Mouse (Mus musculus): ENCODE results near the gene Ndufc1. TPM values are rescaled to one million over a fixed set of nuclear protein-coding genes. Genes with fewer than 3 reads are reported as not detected.
A peak's percentile ranks its signal among the peaks of the same experiment; 100 is the strongest.

Gene Ndufc1
- polyA plus RNA-seq, 1 experiment from 2014 or later = 733 TPM

DNA sequence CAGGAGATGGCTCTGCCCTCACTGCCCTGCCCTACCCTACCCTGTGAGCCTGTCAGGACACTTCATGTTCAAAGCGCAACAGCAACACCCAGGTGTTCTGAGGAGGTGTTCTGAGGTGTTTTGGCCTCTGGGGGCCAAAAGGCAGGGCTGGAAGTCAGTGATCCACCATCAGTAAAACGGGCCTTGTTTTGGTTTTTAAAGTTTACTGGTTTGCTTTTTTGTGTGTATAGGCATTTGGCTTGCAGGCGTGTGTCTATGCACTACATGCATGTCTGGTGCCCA lies 30.2 kb downstream of the Ndufc1 start:
- 91% methylated on average over 3 of the region's 3 CpGs for WGBS
- Histone ChIP-seq H3K9ac (no peak overlapping the region), H3K27ac (replicated peaks) (no peak overlapping the region), H3K4me1 (replicated peaks) (peaks cover 5% of the 10 kb centered on the region; the same call in 1 of the 2 replicates), H3K36me3 (no peaks in the 10 kb centered on the region), H3K4me2 (no peak overlapping the region), H3K9me3 (no peaks in the 10 kb centered on the region), H3K4me3 (no peak overlapping the region), H3K27me3 (no peaks in the 10 kb centered on the region)
- ATAC-seq (ENCODE audit: low FRiP score, low read depth) = no peak

GRCm38 (mm10) chr3:51377878-51378664 lies 30.7 kb downstream of the Ndufc1 start:
- no peak for ATAC-seq (ENCODE audit: low FRiP score, low read depth)
- Histone ChIP-seq H3K9ac (no peak overlapping the region; the same call in 1 of the 2 replicates), H3K27ac (replicated peaks) (no peak overlapping the region), H3K4me1 (replicated peaks) (peaks cover 5% of the 10 kb centered on the region; the same call in 1 of the 2 replicates), H3K36me3 (no peaks in the 10 kb centered on the region), H3K27me3 (no peaks in the 10 kb centered on the region), H3K4me2 (peak overlapping the region; percentile 45), H3K4me3 (peak overlapping the region; percentile 22), H3K9me3 (no peaks in the 10 kb centered on the region)
- 50% methylated on average over 31 of the region's 31 CpGs for WGBS

DNA sequence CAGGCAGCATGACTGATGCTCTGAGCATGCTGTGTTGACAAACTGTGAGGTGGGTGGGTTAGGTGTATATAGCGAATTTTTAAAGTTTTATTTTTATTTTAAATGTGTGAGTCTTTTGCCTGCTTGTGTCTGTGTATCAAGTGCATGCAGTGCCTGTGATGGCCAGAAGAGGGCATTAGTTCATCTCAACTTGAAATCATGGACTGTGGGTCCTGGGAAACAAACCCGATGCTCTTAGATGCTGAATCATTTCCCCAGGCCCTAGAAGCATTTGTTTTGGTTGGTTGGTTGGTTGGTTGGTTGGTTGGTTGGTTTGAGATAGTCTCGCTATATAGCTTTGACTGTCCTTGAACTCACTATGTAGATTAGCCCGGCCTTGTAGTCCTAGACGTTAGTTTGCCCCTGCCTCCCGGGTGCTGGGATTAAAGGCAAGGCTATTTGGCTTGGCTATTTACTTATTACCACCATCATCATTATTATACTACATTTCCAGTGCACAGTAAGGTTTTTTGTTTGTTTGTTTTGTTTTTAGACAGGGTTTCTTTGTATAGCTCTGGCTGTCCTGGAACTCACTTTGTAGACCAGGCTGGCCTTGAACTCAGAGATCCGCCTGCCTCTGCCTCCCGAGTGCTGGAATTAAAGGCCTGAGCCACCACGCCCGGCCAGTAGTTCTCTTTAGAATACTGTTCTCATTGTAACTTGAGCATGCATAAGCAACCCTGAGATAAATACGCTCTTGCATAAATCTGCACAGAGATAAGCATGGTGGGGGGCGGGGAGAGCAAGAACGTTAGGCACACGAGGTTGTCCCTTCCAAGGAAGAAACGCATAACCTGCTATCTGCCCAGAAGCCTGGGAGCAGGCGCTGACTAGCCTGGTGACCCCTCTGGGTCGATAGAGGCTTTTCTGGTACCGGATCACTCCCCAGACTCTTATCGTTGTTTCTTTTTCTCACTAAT lies 33.2 kb downstream of the Ndufc1 start:
- peaks cover 5% of the 10 kb centered on the region; the same call in 1 of the 2 replicates for H3K4me1 ChIP-seq (replicated peaks)
- no peaks in the 10 kb centered on the region for H3K9me3 ChIP-seq
- no peak overlapping the region for H3K4me3 ChIP-seq
- no peak for ATAC-seq (ENCODE audit: low FRiP score, low read depth)
- no peak overlapping the region for H3K4me2 ChIP-seq
- WGBS = 90% methylated on average over 19 of the region's 19 CpGs
- no peak overlapping the region for H3K9ac ChIP-seq
- no peak overlapping the region for H3K27ac ChIP-seq (replicated peaks)
- no peaks in the 10 kb centered on the region for H3K36me3 ChIP-seq
- H3K27me3 ChIP-seq = no peaks in the 10 kb centered on the region

GRCm38 (mm10) chr3:51373544-51373943 lies 35.2 kb downstream of the Ndufc1 start:
- Histone ChIP-seq H3K9me3 (no peaks in the 10 kb centered on the region), H3K4me2 (no peak overlapping the region), H3K27ac (replicated peaks) (no peak overlapping the region), H3K9ac (no peak overlapping the region), H3K27me3 (no peaks in the 10 kb centered on the region), H3K4me1 (replicated peaks) (peaks cover 5% of the 10 kb centered on the region; the same call in 1 of the 2 replicates), H3K4me3 (no peak overlapping the region), H3K36me3 (no peaks in the 10 kb centered on the region)
- WGBS = 77% methylated on average over 5 of the region's 5 CpGs
- no peak for ATAC-seq (ENCODE audit: low FRiP score, low read depth)

- Histone ChIP-seq H3K27me3 (no peaks in the 10 kb centered on the region), H3K27ac (replicated peaks) (no peak overlapping the region), H3K9me3 (no peaks in the 10 kb centered on the region), H3K9ac (no peak overlapping the region), H3K36me3 (no peaks in the 10 kb centered on the region), H3K4me1 (replicated peaks) (no peaks in the 10 kb centered on the region), H3K4me2 (no peak overlapping the region), H3K4me3 (no peak overlapping the region)
- ATAC-seq (ENCODE audit: low FRiP score, low read depth) = no peak
- WGBS = 80% methylated on average over 5 of the region's 5 CpGs
These were observed 35.9 kb downstream of the Ndufc1 start for GRCm38 (mm10) chr3:51372883-51373282.

GRCm38 (mm10) chr3:51371826-51372225 lies 37.0 kb downstream of the Ndufc1 start:
- H3K27me3 ChIP-seq = no peaks in the 10 kb centered on the region
- H3K9ac ChIP-seq = no peak overlapping the region
- H3K9me3 ChIP-seq = no peaks in the 10 kb centered on the region
- no peak overlapping the region for H3K4me3 ChIP-seq
- H3K4me2 ChIP-seq = no peak overlapping the region
- whole genome bisulfite sequencing = 73% methylated on average over 2 of the region's 2 CpGs
- no peak overlapping the region for H3K27ac ChIP-seq (replicated peaks)
- ATAC-seq (ENCODE audit: low FRiP score, low read depth) = no peak
- H3K4me1 ChIP-seq (replicated peaks) = no peaks in the 10 kb centered on the region
- no peaks in the 10 kb centered on the region for H3K36me3 ChIP-seq

- no peak overlapping the region for H3K4me2 ChIP-seq
- 81% methylated on average over 4 of the region's 4 CpGs for WGBS
These were observed 40.8 kb downstream of the Ndufc1 start for GRCm38 (mm10) chr3:51368011-51368410.

DNA sequence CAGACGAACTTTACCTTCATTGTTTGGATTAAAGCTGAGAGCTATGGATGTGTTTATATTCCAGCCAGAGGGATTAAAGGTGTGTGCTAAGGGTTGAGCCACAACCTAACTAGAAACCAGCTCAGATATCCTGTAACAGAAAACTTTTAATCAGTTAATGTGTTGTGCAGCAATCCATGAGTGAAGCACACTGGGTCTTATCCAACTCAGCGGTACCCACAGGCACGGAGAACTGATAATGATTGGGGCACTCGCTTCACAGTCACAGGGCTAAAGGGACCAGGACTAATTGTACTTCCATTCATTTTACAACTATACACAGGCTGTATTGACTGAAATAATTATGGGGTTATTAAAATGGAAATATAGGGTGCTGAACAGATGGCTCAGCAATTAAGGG lies 41.9 kb downstream of the Ndufc1 start:
- H3K9ac ChIP-seq = no peak overlapping the region
- no peak overlapping the region for H3K4me2 ChIP-seq
- no peak overlapping the region for H3K27ac ChIP-seq (replicated peaks)
- H3K4me3 ChIP-seq = no peak overlapping the region
- no peak for ATAC-seq (ENCODE audit: low FRiP score, low read depth)
- H3K36me3 ChIP-seq = no peaks in the 10 kb centered on the region
- 62% methylated on average over 4 of the region's 4 CpGs for WGBS
- no peaks in the 10 kb centered on the region for H3K9me3 ChIP-seq
- no peaks in the 10 kb centered on the region for H3K27me3 ChIP-seq
- H3K4me1 ChIP-seq (replicated peaks) = peaks cover 11% of the 10 kb centered on the region

More at GRCm38 (mm10) chr3:51368011-51368410, 40.8 kb downstream of the Ndufc1 start:
- no peak overlapping the region for H3K4me3 ChIP-seq
- no peak for ATAC-seq (ENCODE audit: low FRiP score, low read depth)
- no peaks in the 10 kb centered on the region for H3K27me3 ChIP-seq
- H3K27ac ChIP-seq (replicated peaks) = no peak overlapping the region
- no peaks in the 10 kb centered on the region for H3K9me3 ChIP-seq
- no peaks in the 10 kb centered on the region for H3K36me3 ChIP-seq
- H3K4me1 ChIP-seq (replicated peaks) = peaks cover 11% of the 10 kb centered on the region
- no peak overlapping the region for H3K9ac ChIP-seq

- no peaks in the 10 kb centered on the region for H3K9me3 ChIP-seq
- H3K4me1 ChIP-seq (replicated peaks) = peaks cover 11% of the 10 kb centered on the region
- peak overlapping the region; percentile 42 for H3K9ac ChIP-seq
- ATAC-seq (ENCODE audit: low FRiP score, low read depth) = no peak
- H3K36me3 ChIP-seq = no peaks in the 10 kb centered on the region
- 0 out of 2 replicates have a peak overlapping the region, but pooled peaks have one; percentile 42 for H3K27ac ChIP-seq (replicated peaks)
- peaks cover 9% of the 10 kb centered on the region for H3K27me3 ChIP-seq
- 19% methylated on average over 3 of the region's 3 CpGs for WGBS
- H3K4me2 ChIP-seq = peak overlapping the region; percentile 90
- peak overlapping the region; percentile 42 for H3K4me3 ChIP-seq
These were observed 43.3 kb downstream of the Ndufc1 start for GRCm38 (mm10) chr3:51365517-51365882.

- peak; percentile 90 for ATAC-seq (ENCODE audit: low FRiP score, low read depth)
- H3K27ac ChIP-seq (replicated peaks) = 0 out of 2 replicates have a peak overlapping the region, but pooled peaks have one; percentile 42
- WGBS = 7% methylated on average over 31 of the region's 31 CpGs
These were observed 43.9 kb downstream of the Ndufc1 start for GRCm38 (mm10) chr3:51364703-51365516.

GRCm38 (mm10) chr3:51361066-51361465 lies 47.7 kb downstream of the Ndufc1 start:
- 36% methylated on average over 9 of the region's 9 CpGs for WGBS
- H3K4me1 ChIP-seq (replicated peaks) = peaks cover 20% of the 10 kb centered on the region
- H3K27me3 ChIP-seq = peaks cover 18% of the 10 kb centered on the region
- no peak overlapping the region for H3K4me2 ChIP-seq
- H3K9ac ChIP-seq = no peak overlapping the region
- no peak for ATAC-seq (ENCODE audit: low FRiP score, low read depth)
- H3K9me3 ChIP-seq = no peaks in the 10 kb centered on the region
- H3K36me3 ChIP-seq = no peaks in the 10 kb centered on the region
- H3K4me3 ChIP-seq = no peak overlapping the region
- H3K27ac ChIP-seq (replicated peaks) = no peak overlapping the region

More at GRCm38 (mm10) chr3:51364703-51365516, 43.9 kb downstream of the Ndufc1 start:
- no peaks in the 10 kb centered on the region for H3K9me3 ChIP-seq
- H3K4me1 ChIP-seq (replicated peaks) = peaks cover 11% of the 10 kb centered on the region
- no peaks in the 10 kb centered on the region for H3K36me3 ChIP-seq
- H3K9ac ChIP-seq = peak overlapping the region; percentile 42
- peaks cover 13% of the 10 kb centered on the region for H3K27me3 ChIP-seq
- H3K4me3 ChIP-seq = peak overlapping the region; percentile 42
- peak overlapping the region; percentile 90 for H3K4me2 ChIP-seq
